In genomic region chr17:29263417-29263816, GRCm38 (mm10) we compare ENCODE assay signal across 8 mouse cellular contexts. TPM values are rescaled to one million over a fixed set of nuclear protein-coding genes. Genes with fewer than 3 reads are reported as not detected.
DNase-seq lines count a peak whose midpoint lies in the region; ATAC-seq and TF ChIP-seq lines count a peak whose summit lies in the region.

No protein-coding gene starts in this region.

- intact Hi-C loops in heart, postnatal 36 days (cut with DNase I), result no loop called here

- DNase-seq in heart, postnatal 0 days (ENCODE audit: low spot score), result no peak
- DNase-seq in heart, postnatal 36 days, result no peak
- DNase-seq in Muller cell, postnatal 12 days (ENCODE audit: inconsistent ontology term), result peak; percentile 44
- DNase-seq in adipocyte (ENCODE audit: low spot score), result no peak
- DNase-seq in cerebellum, postnatal 25 days, result no peak
- DNase-seq in urinary bladder, postnatal 25 days (ENCODE audit: low spot score), result no peak

- peaks cover 13% of the 10 kb centered on the region for H3K4me1 ChIP-seq in heart, postnatal 0 days (ENCODE audit: control insufficient read depth, insufficient read depth)
- H3K4me1 ChIP-seq in hindbrain, embryonic 13.5 days (replicated peaks), result peaks cover 51% of the 10 kb centered on the region
- H3K4me1 ChIP-seq in midbrain, embryonic 12.5 days, result peaks cover 37% of the 10 kb centered on the region

- peaks cover 17% of the 10 kb centered on the region for H3K36me3 ChIP-seq in heart, postnatal 0 days (replicated peaks; ENCODE audit: control insufficient read depth, insufficient read depth, low read length)
- H3K36me3 ChIP-seq in hindbrain, embryonic 13.5 days, result peaks cover 17% of the 10 kb centered on the region
- H3K36me3 ChIP-seq in midbrain, embryonic 12.5 days, result peaks cover 24% of the 10 kb centered on the region

- no peaks in the 10 kb centered on the region for H3K9me3 ChIP-seq in heart, postnatal 0 days (replicated peaks; ENCODE audit: control insufficient read depth, low read length)
- H3K9me3 ChIP-seq in hindbrain, embryonic 13.5 days, result no peaks in the 10 kb centered on the region
- no peaks in the 10 kb centered on the region for H3K9me3 ChIP-seq in midbrain, embryonic 12.5 days

- ATAC-seq in heart, postnatal 0 days (ENCODE audit: insufficient read depth, low read depth), result no peak
- ATAC-seq in hindbrain, embryonic 13.5 days (ENCODE audit: low FRiP score), result no peak; the same call in 1 of the 2 replicates
- no peak for ATAC-seq in midbrain, embryonic 12.5 days (ENCODE audit: low FRiP score, low read depth)

- peak overlapping the region; percentile 81 for H3K4me2 ChIP-seq in heart, postnatal 0 days (ENCODE audit: low read depth, low read length)
- H3K4me2 ChIP-seq in hindbrain, embryonic 13.5 days, result peak overlapping the region; percentile 72
- H3K4me2 ChIP-seq in midbrain, embryonic 12.5 days (replicated peaks), result peak overlapping the region; percentile 76

- H3K9ac ChIP-seq in heart, postnatal 0 days (replicated peaks; ENCODE audit: low read depth, low read length), result peak overlapping the region; percentile 79
- H3K9ac ChIP-seq in hindbrain, embryonic 13.5 days, result peak overlapping the region; percentile 79
- peak overlapping the region; percentile 76 for H3K9ac ChIP-seq in midbrain, embryonic 12.5 days (replicated peaks)

- H3K27ac ChIP-seq in heart, postnatal 0 days (ENCODE audit: low read depth), result peak overlapping the region; percentile 97
- H3K27ac ChIP-seq in hindbrain, embryonic 13.5 days, result peak overlapping the region; percentile 95
- H3K27ac ChIP-seq in midbrain, embryonic 12.5 days (replicated peaks), result peak overlapping the region; percentile 97

- WGBS in heart, postnatal 0 days, result under 1% methylated on average over 14 of the region's 14 CpGs
- under 1% methylated on average over 14 of the region's 14 CpGs for WGBS in hindbrain, embryonic 13.5 days
- WGBS in midbrain, embryonic 12.5 days, result 2% methylated on average over 14 of the region's 14 CpGs

- H3K4me3 ChIP-seq in heart, postnatal 0 days (ENCODE audit: low read depth, low read length), result peak overlapping the region; percentile 77
- peak overlapping the region; percentile 74 for H3K4me3 ChIP-seq in hindbrain, embryonic 13.5 days
- H3K4me3 ChIP-seq in midbrain, embryonic 12.5 days, result peak overlapping the region; percentile 89

- H3K27me3 ChIP-seq in heart, postnatal 0 days (ENCODE audit: control insufficient read depth, insufficient read depth, low read length), result no peaks in the 10 kb centered on the region
- no peaks in the 10 kb centered on the region for H3K27me3 ChIP-seq in hindbrain, embryonic 13.5 days
- H3K27me3 ChIP-seq in midbrain, embryonic 12.5 days, result no peaks in the 10 kb centered on the region

- no peak for TF ChIP-seq CTCF in heart, postnatal 0 days (IDR thresholded peaks at IDR 0.05; ENCODE audit: low read depth)

- no peak for TF ChIP-seq EP300 in heart, postnatal 0 days (IDR thresholded peaks at IDR 0.05; ENCODE audit: low read depth)

RNA-seq across cellular contexts. Expression of gene Ppil1, which starts 0.6 kb away (rescaled TPM):
- total RNA-seq in heart, postnatal 0 days (2014; rRNA removed; ENCODE audit: low replicate concordance), result 46.3 and 64.4 TPM in 2 replicates
- polyA plus RNA-seq in heart, postnatal 0 days (2015; fragmentation: Nextera tagmentation; extraction: Ambion mirVana), result 75.5 and 78.5 TPM in 2 replicates
- 10 to 100 TPM; 27.0 to 27.2 TPM for total RNA-seq in heart, postnatal 36 days (2021)
- 106 and 114 TPM in 2 replicates for polyA plus RNA-seq in hindbrain, embryonic 13.5 days (2015; fragmentation: Nextera tagmentation; extraction: Ambion mirVana)
- polyA plus RNA-seq in midbrain, embryonic 12.5 days (2016; fragmentation: Nextera tagmentation; extraction: Ambion mirVana), result 124 and 129 TPM in 2 replicates

RNA-seq across cellular contexts. Expression of gene BC004004, which starts 5.2 kb away (rescaled TPM):
- total RNA-seq in heart, postnatal 0 days (2014; rRNA removed; ENCODE audit: low replicate concordance), result 208 and 234 TPM in 2 replicates
- 140 and 155 TPM in 2 replicates for polyA plus RNA-seq in heart, postnatal 0 days (2015; fragmentation: Nextera tagmentation; extraction: Ambion mirVana)
- total RNA-seq in heart, postnatal 36 days (2021), result 100 to 1,000 TPM; 228 to 258 TPM
- 108 and 111 TPM in 2 replicates for polyA plus RNA-seq in hindbrain, embryonic 13.5 days (2015; fragmentation: Nextera tagmentation; extraction: Ambion mirVana)
- 71.7 and 73.7 TPM in 2 replicates for polyA plus RNA-seq in midbrain, embryonic 12.5 days (2016; fragmentation: Nextera tagmentation; extraction: Ambion mirVana)

RNA-seq across cellular contexts. Expression of gene Cpne5, which starts 25.4 kb away (rescaled TPM):
- total RNA-seq in heart, postnatal 0 days (2014; rRNA removed; ENCODE audit: low replicate concordance), result 3.6 and 9.7 TPM in 2 replicates
- polyA plus RNA-seq in heart, postnatal 0 days (2015; fragmentation: Nextera tagmentation; extraction: Ambion mirVana), result 8.4 and 9.9 TPM in 2 replicates
- 1 to 10 TPM; 2.8 to 4.6 TPM for total RNA-seq in heart, postnatal 36 days (2021)
- 18.9 and 20.2 TPM in 2 replicates for polyA plus RNA-seq in hindbrain, embryonic 13.5 days (2015; fragmentation: Nextera tagmentation; extraction: Ambion mirVana)
- 12.6 and 14.4 TPM in 2 replicates for polyA plus RNA-seq in midbrain, embryonic 12.5 days (2016; fragmentation: Nextera tagmentation; extraction: Ambion mirVana)

RNA-seq across cellular contexts. Expression of gene Pi16, which starts 54.1 kb away (rescaled TPM):
- total RNA-seq in heart, postnatal 0 days (2014; rRNA removed; ENCODE audit: low replicate concordance), result 3.6 and 12.4 TPM in 2 replicates
- 4.5 and 4.8 TPM in 2 replicates for polyA plus RNA-seq in heart, postnatal 0 days (2015; fragmentation: Nextera tagmentation; extraction: Ambion mirVana)
- total RNA-seq in heart, postnatal 36 days (2021), result 10 to 100 TPM; 35.9 to 42.4 TPM
- polyA plus RNA-seq in hindbrain, embryonic 13.5 days (2015; fragmentation: Nextera tagmentation; extraction: Ambion mirVana), result 1.3 and 2.0 TPM in 2 replicates
- 1.3 and 2.0 TPM in 2 replicates for polyA plus RNA-seq in midbrain, embryonic 12.5 days (2016; fragmentation: Nextera tagmentation; extraction: Ambion mirVana)
